Mouse (Mus musculus): ENCODE data around the gene Usp15. TPM values are rescaled to one million over a fixed set of nuclear protein-coding genes. Genes with fewer than 3 reads are reported as not detected.

The Usp15 gene
- 74.4 TPM for polyA plus RNA-seq (2014; fragmentation: Illumina TruSeq; extraction: RNeasy Lipid Tissue Mini Kit (QIAGEN cat#74804); ENCODE audit: low read depth, low replicate concordance)

DNA sequence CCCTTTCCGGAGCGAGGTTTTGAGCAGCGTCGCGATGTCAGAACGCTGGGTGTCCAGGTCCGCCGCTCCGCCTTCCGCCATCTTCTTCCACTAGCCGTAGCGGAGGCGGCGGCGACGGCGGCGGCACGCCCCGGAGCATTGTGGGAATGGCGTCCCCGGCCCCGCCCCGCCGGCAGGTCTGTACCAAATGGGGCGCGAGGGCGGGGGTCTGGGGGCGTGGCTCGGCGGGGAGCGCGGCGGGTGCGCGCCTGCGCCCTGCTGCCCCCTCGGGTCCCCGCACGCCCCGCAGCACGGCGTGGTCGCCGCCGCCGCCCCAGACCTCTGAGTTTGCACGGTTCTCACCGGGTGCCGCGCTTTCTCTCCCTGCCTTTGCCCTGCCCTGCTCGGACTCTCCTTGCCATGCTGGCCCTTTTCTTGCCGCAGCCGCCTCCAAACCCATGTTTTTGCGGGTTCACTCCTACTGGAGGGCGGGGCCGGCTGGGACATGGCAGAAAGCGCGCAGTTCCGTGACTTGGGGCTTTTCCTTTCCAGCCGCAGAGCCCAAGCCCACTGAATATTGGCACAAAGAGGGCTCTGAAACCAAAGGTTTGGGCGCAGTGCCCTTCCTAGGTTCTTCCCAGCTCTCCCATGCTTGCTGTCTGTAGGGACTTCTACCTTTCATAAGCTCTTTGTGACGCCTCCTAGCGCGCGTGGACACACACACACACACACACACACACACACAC lies at the start of gene Usp15:
Usp15 (minus strand) TSS at position 161 of the 725 bp plus-strand sequence.

DNA sequence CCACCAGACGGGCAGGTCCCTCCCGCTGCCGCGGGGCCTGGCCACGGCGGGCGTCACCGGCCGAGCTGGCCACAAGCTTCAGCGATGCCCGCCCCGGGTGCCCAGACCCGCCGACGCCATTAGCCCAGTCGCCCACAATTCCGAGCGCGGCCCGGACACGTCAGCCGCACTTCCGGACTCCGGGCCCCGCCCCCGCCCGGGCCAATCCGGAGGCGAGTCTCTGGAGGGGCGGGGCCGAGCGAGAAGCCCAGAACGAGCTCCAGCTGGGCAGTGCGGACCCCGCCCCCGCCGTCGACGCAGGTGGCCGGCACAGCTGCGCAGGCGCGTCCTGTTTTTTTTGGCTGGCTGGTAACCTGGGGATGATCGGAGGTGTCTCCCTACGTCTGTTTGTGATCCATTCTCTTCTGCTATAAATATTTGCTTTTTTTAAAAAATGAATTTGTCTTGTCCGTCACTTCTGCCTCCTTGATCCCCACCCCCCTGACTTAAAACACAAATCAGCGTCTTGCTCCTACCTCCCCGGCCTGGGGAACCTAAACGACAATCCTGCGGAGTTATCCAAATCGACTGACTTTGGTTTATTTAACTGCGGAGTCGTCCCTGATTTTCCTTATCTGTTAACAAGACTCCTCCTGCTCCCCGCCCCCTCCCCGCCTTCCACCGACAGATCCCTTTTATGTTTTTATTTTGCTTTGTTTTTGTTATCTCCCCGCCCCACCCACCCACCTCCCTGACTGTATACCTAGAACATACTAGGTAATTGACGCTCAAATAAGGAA lies 120.4 kb downstream of the Usp15 start, which contains the start of gene Mon2:
Mon2 (minus strand) TSS at position 261 of the 779 bp plus-strand sequence.

Other genes starting within 250 kb of the Usp15 start
- gene Mon2, start 120.5 kb downstream of the Usp15 start, polyA plus RNA-seq (2014; fragmentation: Illumina TruSeq; extraction: RNeasy Lipid Tissue Mini Kit (QIAGEN cat#74804); ENCODE audit: low read depth, low replicate concordance), result 26.8 TPM
- gene Fam19a2, start 67.0 kb upstream of the Usp15 start, polyA plus RNA-seq (2014; fragmentation: Illumina TruSeq; extraction: RNeasy Lipid Tissue Mini Kit (QIAGEN cat#74804); ENCODE audit: low read depth, low replicate concordance), result 5.7 TPM